Mouse (Mus musculus) frontal cortex, postnatal 36 days (tissue): ENCODE measurements around the gene Olfr155.

Experiments
- DNase-seq, 2 experiments: peaks; one replicate each; pipeline ENCODE4 v3.0.0; 2022; ENCODE audit warnings: low spot score in 2 of 2

The Olfr155 gene

DNA sequence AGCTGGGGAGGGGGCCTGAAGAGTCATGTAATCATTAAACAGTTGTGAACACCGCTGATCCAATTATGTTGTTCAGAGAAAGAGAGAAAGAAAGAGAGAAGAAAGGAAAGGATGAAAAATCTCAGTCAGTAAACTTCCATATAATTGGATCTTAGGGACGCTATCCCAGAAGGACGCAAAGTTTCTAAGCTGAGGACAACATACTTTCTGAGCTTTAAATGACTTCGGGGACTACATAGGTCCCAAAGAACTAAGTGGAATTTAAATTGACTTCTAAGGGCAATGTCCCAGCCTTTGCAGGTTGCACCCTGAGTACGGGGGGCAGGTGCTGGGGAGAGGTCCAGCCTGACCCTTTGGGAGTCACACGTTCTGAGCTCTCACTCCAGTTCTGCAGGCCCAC is at the start of gene Olfr155:
TSS of gene Olfr155 (plus strand) at position 301 of the 400 bp plus-strand sequence.
- DNase-seq: no peak

DNA sequence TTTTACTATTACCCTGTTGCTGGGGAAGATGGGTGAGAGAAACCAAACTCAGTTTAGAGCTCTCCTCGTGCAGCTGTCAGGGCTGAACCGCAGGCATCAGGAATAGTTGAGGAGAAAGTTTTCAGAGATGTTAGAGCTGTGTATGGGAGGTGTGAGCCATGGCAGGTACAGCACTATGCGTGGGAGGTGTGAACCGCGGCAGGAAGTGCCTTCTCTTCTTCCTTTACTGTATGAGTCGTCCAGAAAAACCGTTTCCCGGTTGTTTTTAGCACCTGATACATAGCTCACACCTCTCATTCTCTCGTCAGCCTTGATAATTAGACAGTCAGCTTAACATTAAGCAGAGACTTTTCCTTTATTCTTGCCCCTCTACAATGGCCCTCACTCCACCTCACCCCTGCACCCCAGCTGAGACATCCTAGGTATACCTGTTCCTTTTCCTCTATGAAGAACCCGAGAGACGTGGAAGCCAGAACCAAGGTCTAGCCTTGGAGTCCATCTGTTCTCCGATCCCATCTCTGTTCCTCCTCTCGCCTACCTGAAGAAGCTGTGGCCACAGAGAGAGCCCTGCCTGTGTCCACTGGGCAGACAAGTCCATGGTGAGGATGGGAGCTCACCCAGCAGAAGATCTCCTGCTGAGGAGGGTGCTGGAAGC is 28.3 kb upstream of the Olfr155 start:
- peak in 1 of 2 experiments; percentile 1 for DNase-seq

DNA sequence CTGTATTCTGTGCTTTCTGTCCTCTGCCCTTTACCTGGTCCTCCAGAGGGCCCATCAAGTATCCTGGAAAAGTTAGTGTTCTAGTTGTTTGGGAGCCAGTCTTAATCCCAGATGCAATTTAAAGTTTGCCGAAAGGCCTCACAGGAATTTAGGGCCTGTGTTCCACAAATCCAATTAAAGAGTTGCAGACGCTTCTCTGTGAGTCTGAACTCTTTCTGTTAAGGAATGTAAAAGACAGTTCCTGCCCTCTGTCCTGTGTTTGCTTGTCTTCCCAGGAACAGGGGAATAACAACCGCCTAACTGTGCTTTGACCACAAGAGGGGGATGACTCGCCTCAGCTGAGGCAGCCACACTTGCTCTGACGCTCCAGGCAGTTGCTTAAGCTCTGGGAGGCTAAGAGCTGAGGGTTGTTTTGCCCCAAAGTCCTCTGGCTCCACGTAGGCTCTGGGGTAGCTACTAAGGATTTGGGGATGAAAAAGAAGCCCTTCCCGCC is 27.5 kb upstream of the Olfr155 start, which contains the start of gene Olfr156:
TSS of gene Olfr156 (minus strand) at position 51 of the 493 bp plus-strand sequence.
- no peak for DNase-seq

DNA sequence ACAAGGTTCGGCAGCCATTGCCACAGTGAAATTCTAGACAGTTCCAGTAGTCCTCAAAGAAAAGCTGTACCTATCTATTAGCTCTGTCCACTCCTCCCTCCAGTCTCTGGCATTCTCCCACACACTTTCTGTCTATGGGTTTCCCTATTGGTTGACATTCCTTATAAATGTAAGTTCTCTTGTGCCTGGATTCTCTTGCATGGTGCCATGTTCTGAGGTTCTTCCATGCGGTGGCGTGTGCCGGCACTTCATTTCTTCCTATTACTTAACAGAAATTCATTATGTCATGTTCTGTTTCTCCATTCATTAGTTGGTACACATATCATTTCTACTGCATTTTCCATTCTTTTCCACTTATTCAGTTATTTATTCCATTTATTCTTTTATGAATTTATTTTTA is 22.6 kb upstream of the Olfr155 start:
- no peak for DNase-seq

DNA sequence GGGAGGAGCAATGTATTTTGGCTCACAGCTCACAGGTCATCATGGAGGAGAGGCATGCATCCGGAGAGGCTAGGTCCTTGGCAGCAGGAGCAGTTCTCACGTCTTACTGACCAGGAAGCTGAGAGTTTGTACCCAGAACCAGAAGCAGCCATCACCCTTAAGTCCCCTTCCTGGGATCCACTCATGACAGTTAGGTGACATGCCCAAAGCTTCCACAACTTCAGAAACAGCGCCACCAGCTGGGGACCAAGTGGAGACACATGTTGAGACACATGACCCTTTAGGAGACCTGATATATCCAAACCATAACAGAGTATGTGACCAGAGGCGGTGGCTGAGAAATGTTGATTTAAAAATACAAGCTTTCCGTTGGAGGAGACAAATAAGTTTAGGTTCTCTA is 19.3 kb upstream of the Olfr155 start:
- no peak for DNase-seq

DNA sequence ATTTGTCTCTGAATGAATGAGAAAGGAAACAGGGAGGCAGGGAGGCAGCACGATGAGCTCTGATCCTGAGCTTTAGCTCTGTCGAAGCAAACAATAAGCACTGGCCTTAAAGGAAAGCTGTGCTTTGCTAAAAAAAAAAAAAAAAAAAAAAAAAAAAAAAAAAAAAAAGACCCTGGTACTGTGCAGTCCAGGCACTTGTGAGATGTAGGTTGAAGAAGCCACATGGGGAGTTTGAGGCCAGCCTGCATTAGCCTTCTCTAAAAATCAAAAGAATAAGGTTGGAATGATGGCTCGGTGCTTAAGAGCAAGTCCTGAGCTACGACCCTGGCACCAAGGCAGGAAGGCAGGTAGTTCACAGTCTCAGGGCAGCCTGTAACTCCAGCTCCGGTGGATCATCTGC is 17.6 kb upstream of the Olfr155 start:
- DNase-seq: no peak

DNA sequence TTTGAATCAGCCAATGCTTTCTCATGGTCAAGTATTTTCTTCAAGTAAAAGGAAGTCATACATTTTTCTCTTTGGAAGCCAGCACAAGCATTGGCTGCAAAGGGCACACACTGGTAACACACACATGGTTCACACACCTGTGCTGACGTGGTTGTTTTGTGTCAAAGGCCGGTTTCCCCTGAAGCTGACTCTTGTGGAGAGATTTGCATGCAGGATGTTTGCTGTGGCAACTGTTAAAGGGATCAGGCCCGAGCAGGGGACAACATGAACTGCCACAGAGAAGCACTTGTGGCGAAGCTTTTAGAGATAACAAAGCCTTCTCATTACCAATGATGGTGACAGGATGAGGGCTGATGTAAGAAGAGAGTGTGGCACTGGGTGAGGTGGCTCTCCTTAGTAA is 16.6 kb upstream of the Olfr155 start:
- DNase-seq: no peak

DNA sequence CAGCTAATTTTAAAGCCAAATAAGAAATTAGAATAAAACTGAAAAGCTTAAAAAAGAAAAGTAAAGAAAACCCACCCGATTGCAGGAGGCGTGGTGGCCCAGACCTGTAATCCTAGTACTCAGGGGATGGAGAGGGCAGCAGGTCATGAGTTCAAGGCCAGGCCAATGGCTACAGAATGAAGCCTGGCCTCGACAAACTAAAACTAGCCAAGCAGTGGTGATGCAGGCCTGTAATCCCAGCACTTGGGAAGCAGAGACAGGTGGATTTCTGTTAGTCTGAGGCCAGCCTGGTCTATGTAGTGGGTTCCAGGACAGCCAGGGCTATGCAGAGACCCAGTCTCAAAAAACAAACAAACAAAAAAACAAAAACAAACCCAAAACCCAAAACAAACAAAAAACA is 13.0 kb upstream of the Olfr155 start:
- no peak for DNase-seq

DNA sequence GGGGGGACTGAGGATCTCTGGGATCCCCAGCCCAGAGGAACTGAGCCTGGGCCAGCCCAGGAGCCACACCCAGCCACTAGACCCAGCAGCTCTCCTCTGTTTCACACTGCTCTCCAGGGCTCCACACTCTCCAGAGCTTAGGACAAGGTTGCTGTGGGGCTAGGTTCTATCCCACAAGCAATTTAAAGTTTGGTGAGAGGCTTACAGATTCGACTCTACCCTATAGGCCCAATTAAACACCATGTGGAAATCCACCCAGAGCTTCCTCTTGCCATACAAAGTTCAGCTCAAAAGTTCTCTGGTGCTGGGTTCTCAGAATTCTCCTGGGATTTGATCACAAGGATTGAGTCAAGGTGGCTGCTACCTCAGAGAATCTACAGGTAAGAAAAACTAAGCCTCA is 11.3 kb upstream of the Olfr155 start, which contains the start of gene Olfr157:
TSS of gene Olfr157 (minus strand) at position 101 of the 400 bp plus-strand sequence.
- no peak for DNase-seq

DNA sequence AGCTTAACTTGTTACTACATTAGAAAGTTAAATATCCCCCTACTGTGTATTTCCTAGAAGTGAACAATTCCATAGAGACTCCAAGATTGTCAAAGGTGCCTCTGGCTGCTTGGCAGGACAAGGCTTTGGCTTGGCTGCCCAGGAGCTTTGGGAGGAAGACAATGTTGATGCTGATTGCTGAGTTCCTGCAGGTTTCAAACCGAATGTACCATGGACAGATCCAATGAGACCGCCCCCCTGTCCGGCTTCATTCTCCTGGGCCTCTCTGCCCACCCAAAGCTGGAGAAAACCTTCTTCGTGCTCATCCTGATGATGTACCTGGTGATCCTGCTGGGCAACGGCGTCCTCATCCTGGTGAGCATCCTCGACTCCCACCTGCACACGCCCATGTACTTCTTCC is 2.7 kb downstream of the Olfr155 start:
- no peak for DNase-seq

DNA sequence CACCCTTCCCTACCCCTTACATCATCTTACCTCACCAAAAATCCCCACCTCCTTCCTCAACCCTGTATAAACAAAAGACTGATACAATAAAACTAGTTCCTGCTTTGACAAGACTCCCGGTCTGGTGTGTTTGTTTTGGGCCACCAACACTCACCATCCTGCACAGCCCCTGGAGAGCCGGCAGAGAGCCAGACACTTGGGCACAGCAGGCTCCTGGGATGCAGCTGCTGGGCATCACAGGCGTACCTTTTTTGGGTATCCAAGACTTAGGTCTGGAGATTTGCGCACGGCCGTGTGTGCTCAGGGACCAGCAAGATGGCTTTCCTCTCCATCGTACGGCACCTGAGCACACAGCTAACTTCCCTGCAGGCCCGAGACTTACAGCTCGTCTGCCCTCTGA is 8.5 kb downstream of the Olfr155 start:
- DNase-seq: no peak

DNA sequence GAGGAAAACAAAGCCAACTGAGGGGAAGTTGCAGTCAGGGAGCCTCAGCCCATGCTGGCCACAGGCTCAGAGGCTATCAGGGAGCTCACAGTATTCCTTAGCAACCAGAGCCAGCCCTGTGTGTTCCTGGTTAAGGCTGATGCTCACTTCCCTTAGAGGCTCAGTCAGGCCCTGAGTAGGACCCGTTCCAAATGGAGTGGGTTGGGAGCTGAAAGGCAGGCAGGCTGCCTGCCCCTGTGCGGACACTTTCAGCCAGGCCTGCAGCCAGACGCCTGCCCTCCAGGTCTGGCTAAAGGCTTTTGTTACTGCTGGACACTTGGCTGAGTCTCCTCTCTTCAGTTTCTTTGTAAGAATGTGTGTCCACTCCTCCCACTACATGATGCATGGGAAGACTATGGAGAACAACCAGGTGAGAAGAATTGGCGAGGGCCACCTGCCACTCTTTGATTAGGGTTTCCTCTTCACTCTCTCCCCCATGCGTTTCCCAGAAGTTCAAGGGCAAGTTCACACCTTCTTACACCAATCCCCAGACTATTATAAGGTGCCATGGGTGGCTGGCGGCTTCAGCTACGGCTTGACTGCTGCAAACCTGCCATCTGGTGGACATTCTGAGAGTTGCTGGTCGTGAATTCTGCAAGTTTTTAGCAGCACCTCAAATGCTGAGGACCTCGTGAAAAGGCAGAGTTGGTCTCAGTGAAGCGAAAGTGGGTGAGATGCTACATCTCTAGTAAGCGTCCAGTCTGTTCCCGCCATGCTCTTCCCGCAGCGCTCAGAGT is 9.6 kb downstream of the Olfr155 start:
- peak; percentile 65 to 79 for DNase-seq

DNA sequence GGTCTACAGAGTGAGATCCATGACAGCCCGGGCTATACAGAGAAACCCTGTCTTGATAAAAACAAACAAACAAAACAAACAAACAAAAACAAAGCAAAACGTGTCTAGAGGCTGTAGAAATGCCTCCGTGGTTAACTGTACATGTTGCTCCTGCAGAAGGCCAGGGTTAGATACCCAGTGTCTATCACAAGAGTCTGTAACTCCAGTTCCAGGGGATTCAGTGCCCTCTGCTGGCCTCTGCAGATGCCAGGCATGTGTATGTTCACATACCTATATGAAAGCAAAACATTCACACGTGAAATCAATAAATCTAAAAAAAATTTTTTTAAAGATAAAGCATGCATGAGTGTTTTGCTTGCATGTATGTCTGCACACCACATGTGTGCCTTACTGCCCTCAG is 11.9 kb downstream of the Olfr155 start:
- DNase-seq: no peak

DNA sequence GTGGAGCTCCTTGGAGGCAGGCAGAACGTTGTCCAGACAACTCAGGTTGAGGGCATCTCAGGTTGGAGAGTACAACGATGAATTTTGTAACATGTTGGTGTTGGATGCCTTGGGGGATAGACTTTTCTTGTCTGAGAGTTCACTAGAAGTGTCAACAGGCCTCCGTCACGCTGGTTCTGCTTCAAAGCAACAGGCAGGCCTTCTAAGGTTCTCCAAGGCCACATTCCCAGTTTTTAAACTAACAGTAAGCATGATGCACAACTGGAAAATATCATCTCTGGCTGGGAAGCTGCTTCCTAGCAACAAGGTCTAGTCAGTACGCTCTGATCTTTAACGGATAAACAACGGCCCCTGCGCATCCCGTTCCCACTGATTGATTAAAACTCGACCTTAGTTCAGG is 18.5 kb downstream of the Olfr155 start:
- no peak for DNase-seq

DNA sequence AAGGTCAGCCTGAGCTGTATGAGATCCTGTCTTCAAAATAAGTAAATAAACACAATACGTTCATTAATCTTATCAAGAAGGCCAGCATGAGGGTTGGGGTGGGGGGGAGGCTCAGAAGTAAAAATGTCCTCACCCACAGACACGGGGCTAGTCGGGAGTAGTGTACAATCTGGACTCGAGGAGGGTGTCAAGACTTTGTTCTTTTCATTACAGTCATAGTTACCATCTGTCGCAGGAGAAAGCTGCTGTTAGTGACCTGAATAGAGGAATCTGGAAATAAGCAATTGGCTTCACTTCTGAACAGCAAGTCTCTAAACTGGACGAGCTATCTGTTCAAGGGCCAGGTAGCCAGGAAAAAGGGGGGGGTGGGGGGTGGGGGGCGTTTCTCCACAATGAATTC is 23.1 kb downstream of the Olfr155 start:
- no peak for DNase-seq

DNA sequence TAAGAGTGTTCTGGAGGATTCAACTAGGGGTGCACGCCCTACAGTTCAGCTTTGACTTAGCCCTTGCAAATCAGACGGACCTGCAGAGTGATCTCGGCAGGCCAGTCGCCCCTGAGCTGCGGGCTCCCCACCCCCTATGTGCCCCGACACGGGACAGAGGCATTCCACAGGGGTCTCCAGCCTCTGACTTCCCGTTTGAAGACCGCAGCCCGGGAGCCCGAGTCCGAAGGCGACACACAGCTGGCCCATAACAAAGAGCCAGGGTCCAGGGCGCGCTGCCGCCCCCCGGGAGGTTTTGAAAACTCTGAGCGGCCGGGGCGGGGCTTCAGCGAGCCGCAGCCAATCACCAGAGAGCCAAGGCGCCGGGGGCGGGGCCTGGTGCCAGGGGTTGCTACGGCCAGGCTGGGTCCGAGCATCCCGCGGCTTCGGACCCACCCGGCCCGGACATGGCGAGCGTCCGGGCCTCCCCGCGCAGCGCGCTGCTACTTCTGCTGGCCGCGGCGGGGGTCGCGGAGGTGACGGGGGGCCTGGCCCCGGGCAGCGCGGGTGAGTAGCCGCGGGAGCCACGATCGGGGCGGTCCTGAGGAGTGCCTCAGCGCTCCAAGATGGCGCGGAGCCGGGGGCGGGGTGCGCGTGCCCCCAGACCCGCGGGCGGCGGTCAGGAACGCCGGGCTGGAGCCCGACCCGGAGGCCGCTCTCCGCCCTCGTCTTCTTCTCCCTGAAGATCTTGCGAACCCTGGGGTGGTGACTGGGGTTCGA is 24.0 kb downstream of the Olfr155 start, which contains the start of gene Reck:
TSS of gene Reck (plus strand) at position 371 of the 759 bp plus-strand sequence.
- peak; percentile 79 for DNase-seq

DNA sequence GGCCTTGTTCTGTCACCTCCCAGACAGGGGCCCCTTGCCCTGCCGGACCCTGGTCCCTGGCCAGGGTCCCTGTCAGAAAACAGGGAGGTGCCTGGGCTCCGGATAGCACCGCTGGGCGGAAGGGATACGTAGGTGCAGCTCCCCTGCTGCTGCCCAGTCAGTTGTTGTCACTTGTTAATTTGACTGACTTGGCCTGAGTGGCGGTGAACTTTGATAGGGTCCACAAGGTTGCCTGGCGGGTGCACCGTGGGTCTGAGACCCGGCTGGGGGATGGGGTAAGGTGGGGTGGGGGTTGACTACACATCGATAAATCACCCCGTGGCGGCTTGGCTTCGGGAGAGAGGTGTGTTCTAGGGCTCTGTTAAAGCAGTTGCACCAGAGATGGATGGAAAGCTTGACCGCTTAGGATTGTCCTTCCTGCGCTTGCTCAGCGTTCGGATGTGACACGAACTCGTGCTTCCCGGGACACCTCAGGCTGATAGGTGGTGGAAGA is 24.6 kb downstream of the Olfr155 start:
- peak; percentile 13 to 19 for DNase-seq

DNA sequence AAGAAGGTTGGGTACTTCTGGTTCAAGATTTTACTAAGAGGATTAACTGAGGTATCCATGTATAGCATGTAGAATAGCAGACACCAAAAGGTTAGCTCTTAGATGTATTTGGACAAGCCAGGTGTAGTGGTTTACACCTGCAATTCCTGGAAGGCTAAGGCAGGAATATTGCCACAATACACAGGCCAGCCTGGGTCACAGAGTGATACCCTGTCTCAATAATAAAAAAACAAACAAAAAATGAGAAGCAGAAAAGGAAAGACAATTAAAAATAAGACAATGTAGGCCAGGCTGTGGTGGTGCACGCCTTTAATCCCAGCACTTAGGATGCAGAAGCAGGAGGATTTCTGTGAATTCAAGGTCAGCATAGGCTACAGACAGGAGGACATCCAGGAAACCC is 25.9 kb downstream of the Olfr155 start:
- no peak for DNase-seq

DNA sequence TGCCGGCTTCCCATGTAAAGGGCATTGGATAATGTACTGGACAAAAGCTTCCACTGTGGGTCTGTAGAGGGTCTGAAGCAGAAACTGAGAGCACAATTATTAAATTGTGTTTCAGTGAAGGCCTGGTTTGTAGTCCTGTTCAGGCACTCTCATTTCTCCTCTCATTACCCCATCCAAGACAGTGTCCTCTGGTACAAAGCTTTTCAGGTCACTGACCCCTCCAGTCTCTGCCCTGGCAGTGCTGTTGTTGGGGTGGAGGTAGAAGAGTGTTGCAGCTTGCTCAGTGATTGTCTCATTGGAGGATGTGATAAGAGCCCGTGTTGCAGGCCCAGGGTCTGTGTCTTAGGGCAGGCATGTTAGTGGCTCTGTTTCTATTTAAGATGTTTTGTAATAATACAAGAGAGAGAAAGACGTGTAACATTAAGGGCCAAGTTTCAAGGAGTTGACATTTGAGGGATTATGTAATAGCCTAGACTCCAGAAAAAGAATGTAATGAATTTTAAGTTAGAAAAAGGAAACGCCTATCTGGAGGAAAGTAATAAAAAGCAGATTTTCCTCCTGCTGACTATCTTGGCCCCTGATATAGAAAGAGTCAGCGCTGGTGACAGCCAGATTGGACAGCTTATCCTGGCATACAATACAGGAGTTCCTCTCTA is 26.9 kb downstream of the Olfr155 start:
- DNase-seq: no peak

DNA sequence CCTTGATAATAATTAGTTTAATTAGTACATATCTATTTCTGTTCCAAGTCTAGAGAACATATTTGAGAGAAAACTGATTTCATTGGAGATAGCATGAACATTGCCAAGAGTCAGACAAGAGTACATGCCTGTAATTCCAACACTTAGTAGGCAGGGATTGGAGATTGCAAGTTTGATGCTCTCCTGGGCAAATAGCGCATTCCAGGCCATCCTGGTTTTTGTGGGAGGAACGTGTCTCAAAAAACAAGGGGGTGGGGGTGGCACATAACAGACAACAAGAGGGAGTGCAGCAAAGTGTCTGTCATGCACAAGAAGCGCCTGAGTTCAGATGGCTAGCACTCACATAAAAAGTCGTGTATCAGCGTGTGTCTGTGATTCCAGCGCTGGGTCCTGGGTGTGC is 28.2 kb downstream of the Olfr155 start:
- no peak for DNase-seq

DNA sequence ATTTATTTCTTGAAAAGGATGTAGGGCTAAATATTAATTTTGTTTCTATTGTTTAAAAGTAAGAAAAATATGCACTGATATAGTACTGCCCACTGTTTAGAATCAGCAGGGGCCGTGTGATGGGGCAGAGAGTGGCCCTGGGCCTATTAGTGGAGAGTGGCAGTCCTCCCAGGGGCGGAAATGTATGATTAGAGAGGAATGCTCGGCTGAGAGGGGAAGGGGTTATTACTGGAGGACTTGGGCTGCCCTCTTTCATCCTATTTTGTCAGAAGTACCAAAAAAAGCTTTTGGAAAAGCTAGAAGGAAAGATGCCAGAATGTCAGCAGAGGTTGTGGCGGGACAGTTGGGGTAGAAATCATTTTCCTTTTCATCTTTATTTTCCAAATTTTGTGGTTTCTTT is 32.8 kb downstream of the Olfr155 start:
- DNase-seq: no peak

DNA sequence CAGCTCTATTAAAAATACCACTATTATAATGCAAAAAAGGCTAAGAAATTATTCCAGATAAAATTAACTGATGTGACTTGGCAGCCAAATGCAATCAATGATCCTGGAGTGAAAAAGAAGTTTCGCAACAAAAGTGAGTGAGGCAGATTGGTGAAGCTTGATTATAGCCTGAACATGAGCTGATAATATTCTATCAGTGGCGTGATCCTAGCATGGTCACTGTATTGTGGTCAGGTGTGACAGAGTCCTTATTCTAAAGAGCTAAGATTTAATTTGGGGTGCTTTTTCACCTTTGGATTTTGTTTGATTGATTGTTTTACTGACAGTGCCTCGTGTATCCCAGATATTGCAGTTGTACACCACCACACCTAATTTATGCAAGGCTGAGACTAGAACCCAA is 39.9 kb downstream of the Olfr155 start:
- no peak for DNase-seq
